Comparison of ENCODE assay signal across 7 mouse cellular contexts in the genomic region with DNA sequence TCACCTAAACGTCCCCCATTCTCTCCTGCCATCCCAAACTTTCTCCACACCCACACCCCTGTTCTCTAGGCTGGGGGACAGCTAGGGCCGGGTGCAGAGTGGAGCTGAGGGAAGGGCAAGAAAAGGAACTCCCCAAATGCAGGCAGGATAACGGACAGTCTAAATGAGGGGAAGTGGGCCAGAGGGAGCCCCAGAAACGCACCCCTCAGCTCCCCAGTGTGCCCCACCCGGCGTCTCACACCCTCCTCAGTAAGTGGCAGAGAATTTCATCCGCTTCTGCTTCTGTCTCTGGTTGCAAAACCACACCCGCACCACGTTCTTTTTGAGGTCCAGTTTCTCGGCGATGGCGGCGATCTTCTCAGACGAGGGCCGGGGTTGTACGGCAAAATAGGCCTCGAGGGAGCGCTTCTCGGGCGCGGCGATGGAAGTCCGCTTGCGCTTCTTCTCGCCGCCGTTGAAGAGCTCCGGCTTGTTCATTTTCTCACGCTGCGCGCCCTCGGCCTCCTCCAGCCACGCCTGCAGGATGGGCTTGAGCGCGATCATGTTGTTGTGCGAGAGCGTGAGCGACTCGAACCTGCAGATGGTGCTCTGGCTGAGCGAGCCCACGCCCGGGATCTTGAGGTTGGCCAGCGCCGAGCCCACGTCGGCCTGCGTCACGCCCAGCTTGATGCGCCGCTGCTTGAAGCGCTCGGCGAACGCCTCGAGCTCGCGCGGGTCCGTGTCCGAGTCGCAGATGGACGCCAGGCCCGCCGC. TPM values are rescaled to one million over a fixed set of nuclear protein-coding genes. Genes with fewer than 3 reads are reported as not detected.
DNase-seq lines count a peak whose midpoint lies in the region; ATAC-seq lines count a peak whose summit lies in the region.

No protein-coding gene starts in this region.

- no peak overlapping the region for H3K27ac ChIP-seq in forebrain, embryonic 12.5 days
- no peak overlapping the region for H3K27ac ChIP-seq in limb, embryonic 10.5 days

- peaks cover 26% of the 10 kb centered on the region for H3K4me1 ChIP-seq in forebrain, embryonic 12.5 days
- peaks cover 30% of the 10 kb centered on the region for H3K4me1 ChIP-seq in limb, embryonic 10.5 days

- H3K4me2 ChIP-seq in forebrain, embryonic 12.5 days = peak overlapping the region; percentile 88

- peak overlapping the region; percentile 58 for H3K4me3 ChIP-seq in forebrain, embryonic 12.5 days (replicated peaks)
- peak overlapping the region; percentile 38 for H3K4me3 ChIP-seq in limb, embryonic 10.5 days

- no peaks in the 10 kb centered on the region for H3K9me3 ChIP-seq in forebrain, embryonic 12.5 days
- H3K9me3 ChIP-seq in limb, embryonic 10.5 days (replicated peaks) = no peaks in the 10 kb centered on the region

- H3K9ac ChIP-seq in forebrain, embryonic 12.5 days = no peak overlapping the region

- ATAC-seq in forebrain, embryonic 12.5 days (ENCODE audit: low FRiP score) = no peak

- under 1% methylated on average over 64 of the region's 64 CpGs for WGBS in forebrain, embryonic 12.5 days
- WGBS in limb, embryonic 10.5 days = 1% methylated on average over 64 of the region's 64 CpGs

- H3K36me3 ChIP-seq in forebrain, embryonic 12.5 days (replicated peaks) = no peaks in the 10 kb centered on the region
- no peaks in the 10 kb centered on the region for H3K36me3 ChIP-seq in limb, embryonic 10.5 days

- DNase-seq in urinary bladder, postnatal 14 days (ENCODE audit: low spot score) = peak; percentile 17
- DNase-seq in urinary bladder, postnatal 10 days (ENCODE audit: low spot score) = no peak
- peak; percentile 67 for DNase-seq in limb, embryonic 10.5 days (ENCODE audit: low spot score)
- DNase-seq in neural tube, embryonic 10.5 days (ENCODE audit: extremely low spot score, low spot score) = peak; percentile 61
- DNase-seq in right cerebral cortex, adult 18-20 months = no peak
- no peak for DNase-seq in spleen, adult 12 weeks (ENCODE audit: low spot score)

- H3K27me3 ChIP-seq in forebrain, embryonic 12.5 days = peaks cover 84% of the 10 kb centered on the region
- H3K27me3 ChIP-seq in limb, embryonic 10.5 days (ENCODE audit: low read depth, poor library complexity, severe bottlenecking) = peaks cover 97% of the 10 kb centered on the region

RNA-seq across cellular contexts. Expression of gene Pou4f1, which starts 2.1 kb away (rescaled TPM):
- 2.2 and 4.8 TPM in 2 replicates for polyA plus RNA-seq in forebrain, embryonic 12.5 days (2016; fragmentation: Nextera tagmentation; extraction: Ambion mirVana)
- 0.70 and 2.7 TPM in 2 replicates for polyA plus RNA-seq in limb, embryonic 10.5 days (2016; fragmentation: Nextera tagmentation; extraction: Ambion mirVana)

RNA-seq across cellular contexts. Expression of gene Rnf219, which starts 56.8 kb away (rescaled TPM):
- polyA plus RNA-seq in forebrain, embryonic 12.5 days (2016; fragmentation: Nextera tagmentation; extraction: Ambion mirVana) = 32.6 and 39.3 TPM in 2 replicates
- polyA plus RNA-seq in limb, embryonic 10.5 days (2016; fragmentation: Nextera tagmentation; extraction: Ambion mirVana) = 48.8 and 52.8 TPM in 2 replicates

Comparison
In these comparisons a context has a peak if more than half of its experiments do, and no peak if none do; other contexts are left out.
1. DNase-seq: peak in urinary bladder, postnatal 14 days (single experiment), limb, embryonic 10.5 days (single experiment) and neural tube, embryonic 10.5 days (single experiment); none in urinary bladder, postnatal 10 days (single experiment), right cerebral cortex, adult 18-20 months (single experiment) and spleen, adult 12 weeks (single experiment).